Mouse (Mus musculus) thymus, postnatal 36 days (tissue): Measurements from ENCODE around the gene Trim46.

Source experiments
- DNase-seq, 2 experiments: peaks; one replicate each; pipeline ENCODE4 v3.0.0; 2022; ENCODE audit warnings: mixed read lengths in 2 of 2

The Trim46 gene

GRCm38 (mm10) chr3:89246261-89247100 is at the start of gene Trim46:
Trim46 (minus strand) TSS chr3:89246309.
- DNase-seq, result peak; percentile 84

DNA sequence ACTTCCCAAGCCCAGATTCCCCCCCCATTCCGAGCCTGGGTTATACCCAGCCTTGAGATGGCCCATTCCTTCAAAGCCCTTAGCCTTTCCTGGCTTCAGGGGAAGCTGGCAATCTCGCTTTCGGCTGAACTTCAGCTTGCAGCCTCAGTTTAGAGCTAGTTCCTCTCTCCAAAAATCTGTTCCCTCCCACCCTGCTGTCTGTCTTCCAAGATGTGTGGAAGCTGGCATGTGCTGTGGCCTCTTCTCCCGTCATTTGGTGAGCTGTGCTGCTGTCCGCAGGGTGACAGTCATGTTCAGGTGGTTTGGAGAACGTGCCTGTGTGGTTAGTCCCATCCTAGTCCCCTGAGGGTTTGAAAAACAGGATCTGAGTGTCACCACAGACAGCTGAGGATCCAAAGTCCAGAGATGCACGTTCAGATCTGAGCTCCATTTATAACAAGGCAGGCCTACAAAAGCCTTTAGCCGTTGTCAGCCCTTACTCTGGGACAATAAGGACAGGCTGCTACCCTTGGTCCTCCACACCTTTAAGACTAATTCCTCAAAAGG is 49.6 kb upstream of the Trim46 start:
- DNase-seq, result no peak

- DNase-seq, result no peak
Observed at GRCm38 (mm10) chr3:89294195-89294594, 48.1 kb upstream of the Trim46 start.

DNA sequence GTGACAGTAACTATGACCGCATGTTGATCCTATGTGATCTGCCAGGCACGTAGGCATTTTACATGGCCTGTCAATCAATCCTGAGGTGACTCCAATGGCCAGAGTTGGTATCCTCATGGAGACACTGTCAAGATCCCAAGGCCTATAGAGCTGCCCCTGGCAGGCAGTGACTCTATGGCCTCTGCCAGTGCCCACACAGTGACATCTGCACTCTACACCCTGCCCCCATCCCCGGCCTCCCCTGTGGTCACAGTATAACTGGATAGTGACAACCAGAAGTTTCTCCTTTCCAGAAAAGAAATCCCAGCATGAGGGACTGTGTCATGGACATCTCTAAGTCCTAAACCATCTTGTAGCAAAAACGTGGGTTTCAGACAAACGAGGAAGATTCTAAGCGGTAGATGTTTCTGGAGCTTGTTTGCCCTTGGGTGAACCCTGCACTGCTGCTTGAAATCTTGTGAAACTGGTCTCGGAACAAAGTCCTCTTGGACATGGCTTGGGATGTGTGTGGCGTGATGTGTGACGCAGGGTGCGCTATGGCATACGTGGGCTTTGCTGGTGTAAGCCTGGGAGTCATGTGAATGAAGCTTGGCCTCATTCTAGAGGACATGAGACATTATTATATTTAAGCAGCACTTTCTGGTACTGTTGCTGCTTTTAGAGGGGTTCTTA is 47.3 kb upstream of the Trim46 start:
- DNase-seq, result no peak

DNA sequence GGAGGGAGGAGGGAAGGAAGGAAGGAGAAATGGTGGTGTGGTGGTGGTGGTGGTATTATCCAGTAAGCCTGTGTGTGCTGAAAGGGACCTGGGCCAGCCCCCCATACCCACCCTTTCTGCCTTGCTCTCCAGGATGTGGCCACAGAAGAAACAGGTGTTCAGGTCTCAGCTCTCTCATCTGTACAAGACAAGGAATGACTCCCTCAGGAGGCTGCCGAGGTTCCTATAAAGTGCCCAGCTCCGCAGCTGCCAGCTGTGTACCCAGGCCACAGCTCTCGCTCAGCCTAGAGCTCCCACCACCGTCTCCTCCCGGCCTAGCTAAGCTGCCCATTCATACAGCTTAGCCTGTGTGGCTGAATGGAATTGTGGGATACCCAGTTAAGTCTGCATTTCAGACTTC is 46.2 kb upstream of the Trim46 start:
- peak in 1 of 2 experiments; percentile 57 for DNase-seq

DNA sequence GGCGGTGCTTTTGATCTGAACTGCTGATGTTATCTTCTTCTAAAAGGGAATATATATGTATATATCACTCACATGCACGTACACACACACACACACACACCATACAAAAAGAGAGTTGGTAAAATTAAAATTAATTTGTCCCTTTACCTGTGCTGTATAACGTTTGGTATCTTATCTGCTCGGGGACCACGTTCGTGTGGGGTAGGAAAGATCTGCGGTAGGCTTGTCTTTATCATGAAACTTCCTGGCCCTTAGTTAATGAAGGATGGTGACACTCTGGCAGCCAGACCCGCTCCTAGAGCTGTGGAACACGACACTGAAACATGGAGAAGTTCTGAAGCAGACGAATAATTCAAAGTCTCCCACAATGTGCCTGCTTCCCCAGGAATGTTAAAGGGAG is 45.8 kb upstream of the Trim46 start:
- no peak for DNase-seq

GRCm38 (mm10) chr3:89288503-89288928 is 42.4 kb upstream of the Trim46 start:
- DNase-seq, result no peak

DNA sequence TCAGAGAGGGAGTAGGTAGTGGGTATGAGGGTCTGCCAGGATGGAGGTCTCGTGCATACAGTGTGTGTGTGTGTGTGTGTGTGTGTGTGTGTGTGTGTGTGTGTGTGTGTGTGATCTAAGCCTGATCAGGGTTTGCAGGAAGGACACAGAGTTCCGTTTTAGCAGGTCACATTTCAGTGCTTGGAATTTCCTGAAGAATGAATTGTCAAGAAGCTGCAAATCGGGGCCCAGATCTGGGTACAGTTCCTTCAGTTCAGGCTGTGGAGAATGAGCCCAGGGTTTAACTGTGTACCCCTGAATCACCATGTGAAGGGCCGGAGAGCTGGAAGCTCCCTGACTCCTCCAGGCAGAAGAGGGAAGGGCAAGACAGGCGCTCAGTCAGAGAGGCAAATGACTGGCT is 41.2 kb upstream of the Trim46 start:
- DNase-seq, result no peak

DNA sequence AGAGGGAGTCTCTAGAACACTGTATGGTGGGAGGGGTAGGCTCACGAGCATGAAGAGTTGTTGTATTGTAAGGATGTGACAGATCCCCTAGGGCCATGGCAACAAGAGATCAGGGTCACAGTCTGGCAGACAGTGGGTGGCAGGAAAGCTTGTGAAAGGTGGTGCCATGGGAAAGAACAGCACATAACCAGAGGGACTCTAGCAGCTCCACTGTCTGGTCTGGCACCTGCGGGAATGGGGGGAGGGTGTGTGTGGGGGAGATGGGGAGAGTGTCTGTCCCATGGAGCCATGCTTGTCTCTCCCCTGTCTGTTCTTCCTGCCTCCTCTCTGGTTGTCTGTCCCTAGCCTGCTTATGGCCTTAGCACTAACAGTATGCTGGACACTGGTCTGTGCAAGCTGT is 39.4 kb upstream of the Trim46 start:
- DNase-seq, result no peak

DNA sequence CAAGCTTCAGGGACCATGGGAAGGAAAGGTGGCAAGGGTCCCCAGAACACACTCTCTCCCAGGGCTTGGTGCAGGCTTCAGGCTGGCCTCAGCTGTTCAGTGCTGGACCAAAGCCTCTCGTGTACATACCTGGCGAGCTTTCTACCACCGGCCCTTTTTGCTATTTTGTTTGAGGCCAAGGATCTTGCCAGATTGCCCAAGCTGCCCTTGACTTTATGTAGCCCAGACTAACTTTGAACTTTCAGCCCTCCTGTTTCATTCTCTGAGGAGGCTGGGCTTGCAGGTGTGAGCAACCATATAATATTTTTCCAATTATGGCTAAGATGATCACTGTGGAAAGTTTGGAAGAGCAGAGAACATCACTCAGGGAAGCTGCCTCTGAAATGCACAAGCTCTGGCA is 38.2 kb upstream of the Trim46 start:
- no peak for DNase-seq

- DNase-seq, result no peak
Observed at GRCm38 (mm10) chr3:89282291-89282643, 36.2 kb upstream of the Trim46 start.

- DNase-seq, result peak; percentile 78 to 79
Observed at GRCm38 (mm10) chr3:89281579-89282290, 35.6 kb upstream of the Trim46 start.

- no peak for DNase-seq
Observed at GRCm38 (mm10) chr3:89280606-89281511, 34.8 kb upstream of the Trim46 start, which contains the start of gene Efna1. Efna1 (minus strand) TSS chr3:89281142.

- DNase-seq, result no peak
Observed at GRCm38 (mm10) chr3:89280050-89280605, 34.0 kb upstream of the Trim46 start.

DNA sequence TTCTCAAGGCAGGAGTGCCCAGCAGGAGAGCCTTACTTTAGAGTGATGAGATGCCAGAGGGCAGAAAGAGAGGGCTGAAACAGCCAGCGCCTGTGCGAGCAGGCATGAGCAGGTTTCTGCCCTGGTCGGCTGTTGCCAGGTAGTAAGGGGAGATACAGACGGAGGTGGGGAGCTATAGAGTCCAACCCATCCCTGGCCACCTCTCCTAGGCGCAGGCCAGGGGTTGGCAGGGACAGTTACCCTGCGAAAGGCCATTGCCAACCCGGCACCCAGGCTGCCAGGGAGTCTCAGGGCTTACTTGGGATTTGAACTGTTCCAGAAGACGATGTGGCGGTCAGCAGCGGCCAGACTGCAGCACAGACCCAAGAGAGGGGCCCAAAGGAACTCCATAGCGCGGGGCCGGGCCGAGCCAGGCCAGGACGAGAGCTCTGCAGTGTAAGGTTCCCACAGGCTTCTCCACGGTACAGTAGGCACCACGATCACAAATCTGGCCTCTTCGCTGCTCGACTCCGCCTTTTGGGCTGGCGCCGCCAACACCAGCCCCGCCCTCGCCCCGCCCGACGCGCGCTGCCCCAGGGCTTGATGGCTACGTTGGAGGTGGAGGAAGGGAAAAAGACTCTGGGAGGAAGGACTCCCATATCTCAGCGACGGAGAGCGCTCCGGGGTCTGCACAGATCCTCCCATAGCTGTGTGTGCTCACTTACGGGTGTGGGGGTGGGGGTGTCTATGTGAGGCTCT is 33.2 kb upstream of the Trim46 start:
- DNase-seq, result peak in 1 of 2 experiments; percentile 24

DNA sequence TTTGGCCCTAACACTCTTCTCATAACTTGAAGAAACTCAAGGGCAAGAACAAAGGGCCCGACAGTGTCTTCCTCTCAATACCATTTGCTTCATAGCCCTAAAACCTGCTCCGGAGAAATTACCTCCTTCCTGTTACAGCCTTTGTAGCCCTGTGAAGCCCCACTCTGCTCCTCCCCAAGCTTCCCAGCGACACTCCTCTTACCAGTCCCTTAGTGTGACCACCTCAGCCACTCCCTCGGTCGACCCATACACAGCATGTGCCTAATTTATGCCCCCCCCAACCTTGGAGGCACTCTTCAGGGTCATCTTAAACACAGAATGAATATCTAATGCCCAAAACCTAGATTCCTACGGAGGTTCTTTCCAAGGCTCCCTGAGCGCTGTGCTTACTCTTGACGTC is 32.5 kb upstream of the Trim46 start:
- DNase-seq, result no peak

- no peak for DNase-seq
Observed at GRCm38 (mm10) chr3:89278107-89278506, 32.0 kb upstream of the Trim46 start.

GRCm38 (mm10) chr3:89277281-89278021 is 31.3 kb upstream of the Trim46 start:
- DNase-seq, result no peak

DNA sequence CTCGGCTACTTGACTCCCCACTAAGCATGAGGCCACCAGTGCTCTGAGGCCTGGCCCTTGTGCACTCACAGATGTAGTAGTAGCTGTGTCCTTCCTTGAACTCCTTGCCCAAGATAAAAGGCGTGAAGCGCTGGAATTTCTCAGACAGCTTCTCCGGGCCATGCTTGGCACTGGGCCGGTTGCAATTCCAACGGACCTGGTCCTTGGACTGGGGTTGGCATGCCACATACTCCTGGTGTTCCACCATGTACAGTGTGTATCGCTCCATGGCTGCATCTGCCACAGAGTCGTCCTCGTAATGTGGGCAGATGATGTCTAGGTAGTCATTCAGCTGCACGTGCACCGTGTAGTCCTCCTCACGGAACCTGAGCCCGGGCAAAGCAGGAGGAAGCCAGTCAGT is 30.0 kb upstream of the Trim46 start:
- no peak for DNase-seq

GRCm38 (mm10) chr3:89271760-89272159 is 25.7 kb upstream of the Trim46 start:
- no peak for DNase-seq
